Mouse (Mus musculus) cortical plate, adult 2 months (tissue): ENCODE results near the gene Ccdc163.

Experiments
- CTCF ChIP-seq: fragments of 200-500 bp; IDR thresholded peaks from 2 replicates; pipeline ENCODE4 v1.5.1; 2011; ENCODE audit warnings: mild to moderate bottlenecking, control low read depth, low read length; ENCODE audit not compliant: insufficient read depth; ENCODE audit errors: extremely low read depth
- POLR2A ChIP-seq: fragments of 200-500 bp; IDR thresholded peaks from 2 replicates; pipeline ENCODE4 v1.6.1; 2011; ENCODE audit warnings: mild to moderate bottlenecking, low read length, control low read depth; ENCODE audit not compliant: insufficient read depth; ENCODE audit errors: extremely low read depth

GRCm38 (mm10) chr4:116712536-116712935 is 4.2 kb downstream of the Ccdc163 start:
- TF ChIP-seq CTCF: no peak
- no peak for TF ChIP-seq POLR2A
